Mouse (Mus musculus) heart, adult 9 months (tissue): ENCODE results near the gene Tti1.

Source experiments
- DNase-seq, 2 experiments: peaks; one replicate each; pipeline ENCODE4 v3.0.0; 2022; ENCODE audit warnings: low spot score in 2 of 2

Tti1 gene

GRCm38 (mm10) chr2:157974604-157975501, 53.4 kb downstream of the Tti1 start:
- no peak for DNase-seq

DNA sequence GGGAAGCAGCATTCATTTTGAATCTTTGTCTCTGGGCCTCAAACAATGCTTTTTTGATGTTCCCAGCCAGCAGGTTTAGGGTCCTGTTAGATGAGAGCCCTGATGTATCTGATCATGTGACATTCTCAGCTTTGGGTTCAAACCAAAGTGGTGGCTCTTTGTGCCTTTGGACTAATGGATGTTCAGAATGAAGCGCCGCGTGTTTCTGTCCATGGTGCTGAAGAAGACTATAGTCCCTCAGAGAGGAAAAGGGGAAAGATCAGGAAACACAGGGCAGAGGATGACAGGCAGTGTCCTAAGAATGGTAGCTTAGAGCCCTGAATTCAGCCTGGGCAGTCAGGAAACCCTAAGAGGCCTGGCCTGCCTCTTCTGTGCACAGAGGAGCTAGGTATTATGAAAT, 57.6 kb downstream of the Tti1 start:
- DNase-seq = no peak

GRCm38 (mm10) chr2:157970124-157970523, 58.1 kb downstream of the Tti1 start:
- DNase-seq = no peak

- DNase-seq = no peak
Observed at GRCm38 (mm10) chr2:157967856-157968255, 60.4 kb downstream of the Tti1 start.

GRCm38 (mm10) chr2:157957707-157958108, 70.5 kb downstream of the Tti1 start:
- DNase-seq = no peak

DNA sequence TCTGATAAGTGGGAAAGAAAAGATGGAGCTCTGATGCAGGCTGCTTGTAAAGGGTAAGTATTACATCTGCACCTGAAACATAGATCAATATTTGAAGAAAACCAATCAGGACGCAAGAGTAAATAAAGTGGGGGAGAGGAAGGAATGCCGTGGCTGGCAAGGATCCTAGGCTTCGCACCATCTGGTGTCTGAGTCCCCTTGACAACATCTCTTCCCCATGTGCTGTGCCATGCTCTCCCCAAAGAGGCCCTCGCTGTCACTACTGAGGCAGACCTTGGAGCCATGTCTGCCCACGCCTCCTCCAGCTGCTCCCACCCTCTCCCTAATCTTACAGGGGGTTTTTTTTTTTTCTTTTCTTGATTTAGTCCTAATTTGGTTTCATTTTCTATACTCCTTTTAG, 74.3 kb downstream of the Tti1 start:
- DNase-seq = no peak

DNA sequence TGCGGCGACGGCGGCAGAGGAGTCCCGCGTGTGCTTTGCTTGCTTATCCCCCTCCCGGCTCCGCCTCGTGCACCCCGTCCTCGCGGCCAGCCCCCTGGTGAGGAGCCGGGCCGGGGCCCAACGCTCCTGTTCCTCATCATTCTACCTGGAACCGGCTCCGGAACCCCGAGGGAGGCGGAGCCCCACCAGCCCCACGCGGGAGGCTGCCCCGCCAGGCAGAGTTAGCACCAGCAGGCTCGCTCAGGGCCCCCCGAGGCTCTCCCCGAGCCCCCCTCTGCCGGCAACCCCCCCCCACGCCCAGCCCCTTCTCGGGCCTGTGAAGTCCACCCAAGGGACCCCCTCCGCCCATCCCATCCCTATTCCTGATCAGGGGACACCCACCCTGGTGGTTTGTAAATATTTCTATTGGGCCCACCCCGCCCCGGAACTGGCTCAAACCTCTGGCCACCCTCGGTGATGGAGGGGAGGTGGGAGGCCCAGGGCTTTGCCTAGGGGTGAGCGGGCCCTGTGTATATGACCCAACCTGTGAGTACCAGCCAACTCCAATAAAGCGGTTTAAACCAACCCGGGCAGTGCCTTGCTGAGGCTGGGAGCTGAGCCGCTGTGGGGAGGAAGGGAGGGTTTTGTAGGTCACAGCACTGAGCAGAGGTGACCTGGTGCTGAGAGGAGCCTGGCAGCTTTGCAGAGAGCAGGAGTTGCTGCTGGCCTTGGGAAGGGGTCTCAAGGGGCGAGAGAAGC, 83.9 kb downstream of the Tti1 start:
- peak in 1 of 2 experiments; percentile 7 for DNase-seq

DNA sequence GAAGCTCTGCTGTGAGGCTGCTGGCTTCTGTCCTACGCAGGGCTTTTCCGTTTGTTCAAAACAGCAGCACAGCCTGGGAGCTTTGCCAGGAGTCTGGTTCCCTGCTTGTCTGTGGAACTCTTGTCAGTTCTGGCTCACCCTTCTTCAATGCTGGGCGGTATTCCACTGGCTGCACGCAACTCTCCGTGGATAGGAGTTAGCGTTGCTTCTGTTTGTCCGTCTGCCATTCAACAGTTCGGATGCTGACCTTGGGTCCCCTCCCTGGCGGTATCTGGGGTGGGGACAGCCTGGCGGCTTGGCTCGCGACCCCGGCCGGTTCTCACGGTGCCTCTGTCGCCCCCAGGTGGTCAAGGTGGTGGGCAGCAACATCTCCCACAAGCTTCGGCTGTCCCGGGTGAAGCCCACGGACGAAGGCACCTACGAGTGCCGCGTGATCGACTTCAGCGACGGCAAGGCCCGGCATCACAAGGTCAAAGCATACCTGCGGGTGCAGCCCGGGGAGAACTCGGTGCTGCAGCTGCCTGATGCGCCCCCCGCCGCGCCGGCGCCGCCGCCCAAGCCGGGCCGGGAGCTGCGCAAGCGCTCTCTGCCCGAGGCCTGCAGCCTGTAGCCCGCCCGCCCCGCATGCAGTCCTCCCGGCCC, 84.6 kb downstream of the Tti1 start:
- DNase-seq = peak; percentile 67 to 82

DNA sequence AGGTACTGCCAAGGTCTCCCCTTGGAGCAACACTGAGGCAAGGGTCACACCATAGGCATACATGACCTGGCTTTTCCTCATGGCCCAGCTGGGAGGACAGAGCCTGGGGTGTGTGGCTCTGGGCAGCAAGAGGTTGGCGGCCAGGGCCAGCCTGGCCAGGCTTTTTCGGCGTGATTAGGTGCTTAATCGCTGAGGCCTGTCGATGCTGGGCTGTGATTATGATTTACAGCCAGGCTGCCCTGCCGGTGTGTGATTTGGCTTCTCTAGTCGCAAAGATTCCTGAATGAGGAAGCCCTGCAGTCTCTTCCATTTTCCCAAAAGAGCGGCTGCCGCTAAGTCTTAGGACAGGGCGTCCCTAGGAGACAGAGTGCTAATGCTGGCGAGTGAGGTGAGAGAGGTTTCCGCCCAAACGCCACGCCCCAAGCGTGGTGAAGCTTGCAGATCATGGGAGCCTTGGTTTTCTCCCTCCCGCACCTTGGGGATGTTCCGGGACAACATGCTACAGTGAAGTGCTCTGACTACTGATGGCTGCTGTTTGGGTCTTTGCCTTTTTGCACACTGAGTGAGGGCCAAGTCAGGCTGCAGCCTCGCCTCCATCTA, 87.5 kb downstream of the Tti1 start:
- no peak for DNase-seq

GRCm38 (mm10) chr2:157936676-157937075, 91.6 kb downstream of the Tti1 start:
- DNase-seq = no peak

DNA sequence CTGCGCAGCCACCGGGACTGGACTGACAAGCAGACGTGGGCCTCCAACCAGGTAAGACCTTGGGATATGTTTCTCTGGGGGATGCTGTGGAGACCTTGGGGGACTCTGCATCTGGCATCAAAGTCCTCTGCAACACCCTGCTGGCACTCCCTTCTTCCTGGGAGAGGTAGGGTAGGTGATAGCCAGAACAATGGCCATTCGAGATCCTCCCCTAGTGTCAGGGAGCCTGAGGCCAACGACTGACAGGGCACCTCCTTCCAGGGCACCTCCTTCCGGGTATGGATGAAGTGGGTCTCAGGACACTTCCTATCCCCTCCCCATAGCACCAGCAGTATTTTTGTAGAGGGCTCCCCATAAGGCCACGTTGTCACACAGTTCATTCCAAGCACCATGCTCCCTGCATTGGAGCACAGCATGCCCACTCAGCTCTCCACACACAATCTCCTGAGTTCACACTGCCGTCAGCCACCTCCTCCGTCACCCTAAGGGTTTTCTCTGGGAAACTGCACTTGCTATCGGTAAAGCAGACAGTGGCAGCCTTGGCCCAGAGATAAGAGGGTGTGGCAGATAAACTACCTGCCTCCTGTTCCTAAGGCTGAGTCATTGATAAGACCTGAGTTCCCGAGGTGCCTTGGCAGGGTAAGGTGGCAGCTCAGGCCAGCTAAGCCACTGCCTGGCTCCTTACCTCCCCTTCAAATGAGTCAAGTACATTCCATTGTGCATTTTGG, 92.6 kb downstream of the Tti1 start:
- no peak for DNase-seq

DNA sequence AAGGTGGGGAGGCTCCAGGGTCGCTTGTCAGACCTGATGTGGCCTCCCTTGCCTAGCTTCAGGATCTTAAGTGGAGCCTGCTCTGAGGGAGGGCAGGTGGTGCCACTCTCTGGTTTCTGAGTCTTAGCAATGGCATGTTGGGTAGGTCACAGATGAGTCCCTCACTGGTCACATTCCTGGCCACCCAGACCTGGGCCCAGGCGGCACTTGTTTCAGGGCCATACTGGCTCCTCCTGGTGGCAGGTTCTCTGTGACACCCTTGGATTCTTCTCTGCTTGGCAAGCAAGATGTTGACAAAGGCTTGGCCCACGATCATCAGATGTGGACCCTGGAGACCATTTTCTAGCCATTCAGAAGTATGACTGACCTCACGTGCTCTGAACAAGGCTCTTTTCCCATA, 95.6 kb downstream of the Tti1 start:
- no peak for DNase-seq
